Mouse (Mus musculus): ENCODE results near the gene Otud3. TPM values are rescaled to one million over a fixed set of nuclear protein-coding genes. Genes with fewer than 3 reads are reported as not detected.
"Not testable (repeated sequence)": the region's sequence is repeated elsewhere in the genome, so short reads cannot be mapped to it uniquely, and the experiment has no call there.

The Otud3 gene
- polyA plus RNA-seq, 1 experiment from 2014 or later = 2.6 TPM

DNA sequence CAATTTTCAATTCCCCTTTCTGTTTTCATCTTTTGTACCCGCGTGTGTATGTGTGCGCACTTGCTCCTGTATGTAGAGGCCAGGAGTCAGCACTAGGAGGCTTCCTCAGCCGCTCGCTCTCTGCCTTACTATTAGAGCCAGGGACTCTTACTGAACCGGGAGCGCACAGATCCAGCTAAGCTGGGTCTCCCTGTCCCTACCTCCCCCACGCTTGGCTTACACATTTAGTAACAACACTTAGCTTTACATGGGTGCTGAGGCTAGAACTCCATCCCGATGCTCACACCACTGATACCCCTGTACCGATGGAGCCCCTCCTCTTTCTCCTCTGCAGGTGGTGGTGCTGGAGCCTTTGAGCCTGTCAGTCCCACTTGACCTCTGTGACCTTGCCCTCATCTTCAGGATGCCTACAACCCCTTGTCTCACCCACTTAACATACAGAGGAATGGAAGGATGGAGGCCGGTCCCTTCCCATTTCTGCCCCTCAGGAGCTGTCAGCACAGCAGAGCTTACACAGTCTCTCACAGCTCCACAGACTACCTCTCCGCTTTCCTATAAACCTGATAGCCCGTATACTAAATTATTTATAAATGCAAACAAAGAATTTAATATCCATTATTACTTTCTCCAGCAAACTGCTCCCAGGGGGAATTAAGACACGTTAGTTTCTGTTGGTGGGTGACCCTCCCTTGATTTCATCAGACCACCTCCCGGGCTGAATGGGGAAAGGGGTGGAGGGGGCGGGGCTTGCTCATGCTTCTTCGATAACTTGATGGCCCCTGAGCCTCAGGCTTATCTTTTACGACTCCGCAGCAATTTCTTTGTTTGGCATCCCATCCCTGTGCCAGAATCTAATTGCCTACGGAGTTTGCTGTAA is 7.7 kb upstream of the Otud3 start:
- peaks cover 7% of the 10 kb centered on the region for H3K27me3 ChIP-seq (ENCODE audit: control insufficient read depth, insufficient read depth, low read length)

GRCm38 (mm10) chr4:138917282-138917681 is 3.5 kb upstream of the Otud3 start:
- WGBS = 82% methylated on average over 9 of the region's 9 CpGs
- ATAC-seq (ENCODE audit: insufficient number of reproducible peaks, insufficient read depth, low FRiP score, low read depth) = no peak
- Histone ChIP-seq H3K27ac (replicated peaks in 1 of 2; ENCODE audit: control insufficient read depth in 1 of 2, insufficient read depth in 1 of 2, low read depth in 2 of 2, low read length in 2 of 2) (no peak overlapping the region), H3K9me3 (ENCODE audit: control insufficient read depth, low read length) (0 out of 2 replicates have a peak, but pooled peaks cover 3% of the 10 kb centered on the region), H3K36me3 (ENCODE audit: control insufficient read depth, insufficient read depth, low read length) (no peaks in the 10 kb centered on the region), H3K4me1 (ENCODE audit: control insufficient read depth in 2 of 2, insufficient read depth in 2 of 2, low read length in 2 of 2) (peaks cover 3 to 6% of the 10 kb centered on the region in 2 experiments; a peak in 3 of 4 replicates), H3K9ac (ENCODE audit: low read length) (no peak overlapping the region), H3K27me3 (ENCODE audit: control insufficient read depth, insufficient read depth, low read length) (peaks cover 7% of the 10 kb centered on the region), H3K4me3 (ENCODE audit: control insufficient read depth in 1 of 2, insufficient read depth in 1 of 2, low read depth in 1 of 2, low read length in 2 of 2) (no peak overlapping the region), H3K4me2 (ENCODE audit: low read length) (no peak overlapping the region)

More for the DNA sequence above, 7.7 kb upstream of the Otud3 start:
- no peak for ATAC-seq (ENCODE audit: insufficient number of reproducible peaks, insufficient read depth, low FRiP score, low read depth)
- Histone ChIP-seq H3K36me3 (ENCODE audit: control insufficient read depth, insufficient read depth, low read length) (no peaks in the 10 kb centered on the region), H3K4me2 (ENCODE audit: low read length) (peak overlapping the region; percentile 50), H3K4me3 (ENCODE audit: control insufficient read depth in 1 of 2, insufficient read depth in 1 of 2, low read depth in 1 of 2, low read length in 2 of 2) (0 out of 4 replicates have a peak overlapping the region, but pooled peaks of 1 of the 2 experiments have one; percentile 9), H3K27ac (replicated peaks in 1 of 2; ENCODE audit: control insufficient read depth in 1 of 2, insufficient read depth in 1 of 2, low read depth in 2 of 2, low read length in 2 of 2) (no peak overlapping the region), H3K9ac (ENCODE audit: low read length) (no peak overlapping the region), H3K4me1 (ENCODE audit: control insufficient read depth in 2 of 2, insufficient read depth in 2 of 2, low read length in 2 of 2) (no peaks in the 10 kb centered on the region), H3K9me3 (ENCODE audit: control insufficient read depth, low read length) (0 out of 2 replicates have a peak, but pooled peaks cover 3% of the 10 kb centered on the region)
- WGBS = 34% methylated on average over 20 of the region's 20 CpGs

DNA sequence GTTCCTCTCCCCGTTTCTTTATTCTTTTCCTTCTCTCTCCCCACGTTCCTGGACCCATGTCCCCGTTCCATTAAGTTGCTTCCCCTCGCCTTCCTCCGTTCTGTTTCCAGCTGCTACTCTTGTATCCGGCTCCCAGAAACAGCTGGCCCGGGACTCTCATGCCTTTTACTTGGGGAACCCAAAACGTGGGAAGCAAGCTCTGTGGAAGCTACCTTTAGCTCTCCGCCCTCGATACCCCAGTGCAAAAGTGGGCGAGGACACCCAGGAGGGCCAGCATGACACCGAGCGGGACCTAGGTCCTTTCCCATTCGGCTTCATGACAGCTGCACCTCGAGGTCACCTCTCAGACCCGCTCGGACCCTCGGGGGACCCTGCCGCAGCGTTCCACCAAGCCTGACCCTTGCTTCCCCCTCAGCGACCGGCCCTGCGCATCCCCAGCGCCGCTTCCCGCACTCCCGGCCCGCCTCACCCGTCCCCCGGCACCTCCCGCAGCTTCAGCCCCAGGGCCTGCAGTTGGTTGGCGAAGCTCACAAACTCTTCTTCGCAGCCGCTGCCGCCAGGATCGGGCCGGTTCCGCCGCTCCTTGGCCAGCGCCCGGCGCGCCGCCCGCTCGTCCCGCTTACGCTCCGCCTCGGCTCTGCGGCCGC is 481 bp downstream of the Otud3 start:
- H3K27me3 ChIP-seq (ENCODE audit: control insufficient read depth, insufficient read depth, low read length) = no peaks in the 10 kb centered on the region
- peaks cover 8% of the 10 kb centered on the region; the same call in 1 of the 2 replicates for H3K36me3 ChIP-seq (ENCODE audit: control insufficient read depth, insufficient read depth, low read length)
- H3K9ac ChIP-seq (ENCODE audit: low read length) = peak overlapping the region; percentile 85
- H3K27ac ChIP-seq (replicated peaks in 1 of 2; ENCODE audit: control insufficient read depth in 1 of 2, insufficient read depth in 1 of 2, low read depth in 2 of 2, low read length in 2 of 2) = peak overlapping the region in 1 of 2 experiments; percentile 35; a peak in 1 of 4 replicates
- 0 out of 2 replicates have a peak, but pooled peaks cover 3% of the 10 kb centered on the region for H3K9me3 ChIP-seq (ENCODE audit: control insufficient read depth, low read length)
- H3K4me2 ChIP-seq (ENCODE audit: low read length) = peak overlapping the region; percentile 79
- no peak; the same call in 1 of the 2 replicates for ATAC-seq (ENCODE audit: insufficient number of reproducible peaks, insufficient read depth, low FRiP score, low read depth)
- WGBS = under 1% methylated on average over 51 of the region's 52 CpGs
- peaks cover 3 to 6% of the 10 kb centered on the region in 2 experiments; a peak in 3 of 4 replicates for H3K4me1 ChIP-seq (ENCODE audit: control insufficient read depth in 2 of 2, insufficient read depth in 2 of 2, low read length in 2 of 2)
- H3K4me3 ChIP-seq (ENCODE audit: control insufficient read depth in 1 of 2, insufficient read depth in 1 of 2, low read depth in 1 of 2, low read length in 2 of 2) = peak overlapping the region; percentile 66 to 78

GRCm38 (mm10) chr4:138905624-138906337 is 8.0 kb downstream of the Otud3 start:
- Histone ChIP-seq H3K4me2 (ENCODE audit: low read length) (no peak overlapping the region), H3K9ac (ENCODE audit: low read length) (no peak overlapping the region), H3K27ac (replicated peaks in 1 of 2; ENCODE audit: control insufficient read depth in 1 of 2, insufficient read depth in 1 of 2, low read depth in 2 of 2, low read length in 2 of 2) (no peak overlapping the region), H3K4me1 (ENCODE audit: control insufficient read depth in 2 of 2, insufficient read depth in 2 of 2, low read length in 2 of 2) (no peaks in the 10 kb centered on the region), H3K4me3 (ENCODE audit: control insufficient read depth in 1 of 2, insufficient read depth in 1 of 2, low read depth in 1 of 2, low read length in 2 of 2) (no peak overlapping the region), H3K36me3 (ENCODE audit: control insufficient read depth, insufficient read depth, low read length) (peaks cover 64% of the 10 kb centered on the region), H3K9me3 (ENCODE audit: control insufficient read depth, low read length) (no peaks in the 10 kb centered on the region), H3K27me3 (ENCODE audit: control insufficient read depth, insufficient read depth, low read length) (no peaks in the 10 kb centered on the region)
- ATAC-seq (ENCODE audit: insufficient number of reproducible peaks, insufficient read depth, low FRiP score, low read depth) = no peak
- WGBS = 92% methylated on average over 18 of the region's 18 CpGs

GRCm38 (mm10) chr4:138899361-138899760 is 14.4 kb downstream of the Otud3 start:
- 61% methylated on average over 7 of the region's 7 CpGs for WGBS
- ATAC-seq (ENCODE audit: insufficient number of reproducible peaks, insufficient read depth, low FRiP score, low read depth) = no peak
- Histone ChIP-seq H3K9me3 (ENCODE audit: control insufficient read depth, low read length) (no peaks in the 10 kb centered on the region), H3K27ac (replicated peaks in 1 of 2; ENCODE audit: control insufficient read depth in 1 of 2, insufficient read depth in 1 of 2, low read depth in 2 of 2, low read length in 2 of 2) (no peak overlapping the region), H3K4me3 (ENCODE audit: control insufficient read depth in 1 of 2, insufficient read depth in 1 of 2, low read depth in 1 of 2, low read length in 2 of 2) (no peak overlapping the region), H3K4me1 (ENCODE audit: control insufficient read depth in 2 of 2, insufficient read depth in 2 of 2, low read length in 2 of 2) (peaks cover 2 to 5% of the 10 kb centered on the region in 2 experiments; a peak in 1 of 4 replicates), H3K27me3 (ENCODE audit: control insufficient read depth, insufficient read depth, low read length) (no peaks in the 10 kb centered on the region), H3K36me3 (ENCODE audit: control insufficient read depth, insufficient read depth, low read length) (peaks cover 60% of the 10 kb centered on the region), H3K4me2 (ENCODE audit: low read length) (no peak overlapping the region), H3K9ac (ENCODE audit: low read length) (no peak overlapping the region)

- not testable (repeated sequence) for H3K9me3 ChIP-seq (ENCODE audit: control insufficient read depth, low read length); H3K9ac ChIP-seq (ENCODE audit: low read length); ATAC-seq (ENCODE audit: insufficient number of reproducible peaks, insufficient read depth, low FRiP score, low read depth); H3K27ac ChIP-seq (replicated peaks in 1 of 2; ENCODE audit: control insufficient read depth in 1 of 2, insufficient read depth in 1 of 2, low read depth in 2 of 2, low read length in 2 of 2); H3K4me1 ChIP-seq (ENCODE audit: control insufficient read depth in 2 of 2, insufficient read depth in 2 of 2, low read length in 2 of 2); H3K27me3 ChIP-seq (ENCODE audit: control insufficient read depth, insufficient read depth, low read length); H3K4me3 ChIP-seq (ENCODE audit: control insufficient read depth in 1 of 2, insufficient read depth in 1 of 2, low read depth in 1 of 2, low read length in 2 of 2); H3K4me2 ChIP-seq (ENCODE audit: low read length)
- WGBS = 87% methylated on average over 11 of the region's 11 CpGs
- H3K36me3 ChIP-seq (ENCODE audit: control insufficient read depth, insufficient read depth, low read length) = peaks cover 48% of the 10 kb centered on the region
Observed at GRCm38 (mm10) chr4:138893789-138894188, 20.0 kb downstream of the Otud3 start.

DNA sequence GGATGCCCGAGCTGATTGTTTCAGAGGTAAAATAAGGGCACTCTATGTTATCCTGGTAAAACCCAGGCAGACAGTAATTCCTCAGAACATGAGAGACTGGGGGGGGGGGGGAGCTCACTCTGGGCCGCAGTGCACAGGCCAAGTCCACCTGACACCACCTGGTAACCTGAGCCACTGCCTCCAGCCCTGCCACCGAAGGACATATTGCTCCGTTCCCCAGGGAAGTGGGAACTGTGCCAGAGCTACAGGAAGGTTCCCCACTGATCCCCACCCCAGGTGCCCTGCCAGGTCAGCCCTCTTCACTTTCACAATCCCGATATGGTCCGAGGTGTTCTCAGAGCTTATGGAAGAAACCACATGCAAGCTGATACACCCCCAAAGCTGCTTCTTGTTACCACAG is 21.1 kb downstream of the Otud3 start:
- no peak for ATAC-seq (ENCODE audit: insufficient number of reproducible peaks, insufficient read depth, low FRiP score, low read depth)
- no peaks in the 10 kb centered on the region for H3K27me3 ChIP-seq (ENCODE audit: control insufficient read depth, insufficient read depth, low read length)
- H3K9ac ChIP-seq (ENCODE audit: low read length) = no peak overlapping the region
- WGBS = 74% methylated on average over 5 of the region's 6 CpGs
- H3K4me3 ChIP-seq (ENCODE audit: control insufficient read depth in 1 of 2, insufficient read depth in 1 of 2, low read depth in 1 of 2, low read length in 2 of 2) = no peak overlapping the region
- H3K9me3 ChIP-seq (ENCODE audit: control insufficient read depth, low read length) = no peaks in the 10 kb centered on the region
- no peaks in the 10 kb centered on the region for H3K4me1 ChIP-seq (ENCODE audit: control insufficient read depth in 2 of 2, insufficient read depth in 2 of 2, low read length in 2 of 2)
- H3K36me3 ChIP-seq (ENCODE audit: control insufficient read depth, insufficient read depth, low read length) = peaks cover 42% of the 10 kb centered on the region
- no peak overlapping the region for H3K27ac ChIP-seq (replicated peaks in 1 of 2; ENCODE audit: control insufficient read depth in 1 of 2, insufficient read depth in 1 of 2, low read depth in 2 of 2, low read length in 2 of 2)
- H3K4me2 ChIP-seq (ENCODE audit: low read length) = no peak overlapping the region

All from heart, embryonic 14.5 days (tissue).